Mouse (Mus musculus) C2C12 (cell line): ENCODE measurements around the gene Gng4.

Source experiments
- CEBPB ChIP-seq: IDR thresholded peaks from one replicate; pipeline ENCODE4 v1.6.1; 2011; ENCODE audit warnings: low read depth, mild to moderate bottlenecking, control low read depth, moderate library complexity
- CTCF ChIP-seq: IDR thresholded peaks from one replicate; pipeline ENCODE4 v1.5.1; 2011; ENCODE audit not compliant: control insufficient read depth, insufficient read depth, insufficient read length
- MAX ChIP-seq: IDR thresholded peaks from one replicate; pipeline ENCODE4 v1.6.1; 2011; ENCODE audit warnings: mild to moderate bottlenecking, control low read depth
- MYOD1 ChIP-seq: IDR thresholded peaks from one replicate; pipeline ENCODE4 v1.6.1; 2011; ENCODE audit warnings: low read depth; ENCODE audit not compliant: control insufficient read depth, insufficient read length
- MYOG ChIP-seq: IDR thresholded peaks from one replicate; pipeline ENCODE4 v1.6.1; 2011; ENCODE audit not compliant: control insufficient read depth, insufficient read length; ENCODE audit errors: extremely low read depth
- USF1 ChIP-seq: IDR thresholded peaks from one replicate; pipeline ENCODE4 v1.6.1; 2011; ENCODE audit warnings: low read depth, mild to moderate bottlenecking, control low read depth, moderate library complexity

DNA sequence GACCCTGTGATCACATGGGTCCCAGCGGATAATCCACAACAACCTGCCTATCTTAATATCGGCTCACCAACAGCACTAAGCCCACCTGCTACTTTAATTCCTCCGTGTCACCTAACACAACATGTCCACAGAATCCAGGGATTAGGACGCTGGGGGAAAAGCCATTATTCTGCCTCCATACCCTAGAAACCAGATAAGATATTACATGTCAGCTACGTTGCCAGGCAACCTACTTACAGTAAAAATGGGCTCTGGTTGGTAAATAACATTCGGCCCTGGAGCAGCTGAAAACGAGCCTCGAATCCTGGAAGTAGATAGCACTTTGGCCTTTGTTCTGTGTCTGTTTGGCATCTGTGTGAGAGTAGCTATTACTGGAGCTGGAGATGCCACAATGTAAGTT is 14.9 kb downstream of the Gng4 start:
- TF ChIP-seq MAX (no peak), CTCF (no peak), USF1 (no peak), CEBPB (no peak), MYOD1 (no peak), MYOG (no peak)
